Mouse (Mus musculus) limb, embryonic 14.5 days (tissue): Measurements from ENCODE around the gene Xylt1. TPM values are rescaled to one million over a fixed set of nuclear protein-coding genes. Genes with fewer than 3 reads are reported as not detected.

Experiments used
- ATAC-seq: fragments of 200-750 bp; cut with Nextera tagmentation; 2 replicates; pipeline ENCODE4 v1.8.0; 2017; ENCODE audit warnings: low read depth, moderate number of reproducible peaks, moderate TSS enrichment; ENCODE audit not compliant: low FRiP score
- DNase-seq: peaks from one replicate; pipeline ENCODE4 v3.0.0-alpha.2; 2015; ENCODE audit warnings: low spot score
- H3K27ac ChIP-seq: fragments of 300-500 bp; sonication (generic); replicated peaks from 2 replicates; pipeline ENCODE4 v1.5.1; 2014; ENCODE audit warnings: low read depth, mild to moderate bottlenecking, low read length, moderate library complexity, mixed read lengths
- H3K27me3 ChIP-seq: fragments of 300-500 bp; sonication (generic); 2 replicates; pipeline ENCODE4 v1.6.1; 2014; ENCODE audit warnings: low read length, mixed read lengths; ENCODE audit not compliant: control insufficient read depth, insufficient read depth
- H3K36me3 ChIP-seq: fragments of 300-500 bp; sonication (generic); 2 replicates; pipeline ENCODE4 v1.6.1; 2014; ENCODE audit warnings: mild to moderate bottlenecking, low read length, moderate library complexity, mixed read lengths; ENCODE audit not compliant: control insufficient read depth, insufficient read depth
- H3K4me1 ChIP-seq: fragments of 300-500 bp; sonication (generic); 2 replicates; pipeline ENCODE4 v1.6.1; 2014; ENCODE audit warnings: antibody characterized with exemption, low read length, mixed read lengths; ENCODE audit not compliant: control insufficient read depth, insufficient read depth
- H3K4me2 ChIP-seq: fragments of 300-500 bp; sonication (generic); replicated peaks from 2 replicates; pipeline ENCODE4 v1.6.1; 2014; ENCODE audit warnings: low read depth, mild to moderate bottlenecking, low read length, moderate library complexity; ENCODE audit not compliant: severe bottlenecking
- H3K4me3 ChIP-seq: fragments of 300-500 bp; sonication (generic); replicated peaks from 2 replicates; pipeline ENCODE4 v1.5.1; 2014; ENCODE audit warnings: low read length
- H3K9ac ChIP-seq: fragments of 300-500 bp; sonication (generic); 2 replicates; pipeline ENCODE4 v1.6.1; 2014; ENCODE audit warnings: mild to moderate bottlenecking, low read depth, low read length, moderate library complexity; ENCODE audit not compliant: severe bottlenecking
- H3K9me3 ChIP-seq: fragments of 300-500 bp; sonication (generic); 2 replicates; pipeline ENCODE4 v1.6.1; 2016; ENCODE audit warnings: low read length; ENCODE audit not compliant: control insufficient read depth
- POLR2A ChIP-seq: fragments of 200-500 bp; IDR thresholded peaks from 2 replicates; pipeline ENCODE4 v1.8.0; 2012; ENCODE audit warnings: inconsistent platforms, mild to moderate bottlenecking, moderate library complexity, borderline replicate concordance; ENCODE audit not compliant: insufficient read depth, insufficient read length; ENCODE audit errors: extremely low read depth
- WGBS: fragments of 180-500 bp; shearing (Covaris S2); extraction: QIAGEN DNeasy Blood & Tissue Kit; methylation state at CpG from one replicate; pipeline ENCODE4 v1.1.7; 2014; 5-methylcytosine and 5-hydroxymethylcytosine counted together
- polyA plus RNA-seq, 2 experiments: library from polyadenylated mRNA; depleted of rRNA in 1 of 2; stranded (reverse) in 1 of 2; unstranded in 1 of 2; fragments of >200 nt; fragmentation: Nextera tagmentation in 1 of 2; extraction: Ambion mirVana in 1 of 2; gene quantifications; 2 replicates each; pipeline versions ENCODE4 v1.2.1 to v1.2.3; 2012 to 2014

Xylt1 gene
- polyA plus RNA-seq, 2 experiments, result 4.2 to 9.9 TPM

DNA sequence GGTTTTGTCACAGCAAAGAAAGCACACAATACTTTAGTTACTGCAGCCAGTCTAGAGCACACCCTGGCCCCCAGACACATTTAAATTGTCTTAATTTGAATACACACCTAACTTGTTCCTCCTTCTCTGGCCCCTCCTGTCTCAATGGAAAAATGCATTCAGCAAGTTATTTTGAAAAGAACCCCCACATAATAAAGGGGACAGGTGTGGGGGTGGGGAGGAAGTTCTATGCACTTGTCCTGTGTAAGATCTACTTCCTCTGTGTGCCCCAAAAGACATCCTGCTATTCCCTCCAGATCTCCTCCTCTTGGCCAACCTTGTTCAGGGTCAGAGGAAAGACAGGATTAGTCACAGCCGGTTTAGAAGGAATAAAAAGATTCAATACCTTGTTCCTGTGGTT, 135.0 kb downstream of the Xylt1 start:
- no peak overlapping the region for H3K4me3 ChIP-seq
- H3K4me1 ChIP-seq, result no peaks in the 10 kb centered on the region
- ATAC-seq (no peak), DNase-seq (no peak)
- no peak for TF ChIP-seq POLR2A
- no peaks in the 10 kb centered on the region for H3K9me3 ChIP-seq
- no peaks in the 10 kb centered on the region for H3K36me3 ChIP-seq
- WGBS, result 70% methylated on average over 1 of the region's 1 CpGs
- no peak overlapping the region for H3K27ac ChIP-seq
- no peak overlapping the region for H3K9ac ChIP-seq
- H3K27me3 ChIP-seq, result no peaks in the 10 kb centered on the region
- no peak overlapping the region for H3K4me2 ChIP-seq

DNA sequence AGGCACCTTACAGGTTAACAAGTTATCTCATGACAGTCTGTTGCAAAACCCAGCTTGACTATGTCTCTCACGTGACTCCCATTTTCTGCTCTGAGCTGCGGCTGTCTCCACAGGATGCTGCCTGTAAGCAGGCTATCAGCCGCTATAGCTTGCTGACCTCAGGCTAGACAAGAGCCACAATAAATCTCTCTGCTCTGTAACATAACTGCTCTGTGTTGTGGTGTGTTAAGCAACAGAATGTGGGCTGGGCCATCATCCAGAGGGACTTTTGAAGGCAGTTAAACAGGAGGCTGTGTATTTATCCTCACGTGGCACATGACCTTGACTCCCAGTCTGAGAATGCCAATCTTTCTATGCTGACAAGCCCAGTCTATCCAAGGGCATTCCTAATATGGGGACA, 136.1 kb downstream of the Xylt1 start:
- DNase-seq (no peak), ATAC-seq (no peak)
- H3K4me2 ChIP-seq, result no peak overlapping the region
- no peaks in the 10 kb centered on the region for H3K27me3 ChIP-seq
- no peak for TF ChIP-seq POLR2A
- 43% methylated on average over 4 of the region's 4 CpGs for whole genome bisulfite sequencing
- H3K9ac ChIP-seq, result no peak overlapping the region
- H3K36me3 ChIP-seq, result no peaks in the 10 kb centered on the region
- H3K4me3 ChIP-seq, result no peak overlapping the region
- no peak overlapping the region for H3K27ac ChIP-seq
- no peaks in the 10 kb centered on the region for H3K4me1 ChIP-seq
- H3K9me3 ChIP-seq, result no peaks in the 10 kb centered on the region

DNA sequence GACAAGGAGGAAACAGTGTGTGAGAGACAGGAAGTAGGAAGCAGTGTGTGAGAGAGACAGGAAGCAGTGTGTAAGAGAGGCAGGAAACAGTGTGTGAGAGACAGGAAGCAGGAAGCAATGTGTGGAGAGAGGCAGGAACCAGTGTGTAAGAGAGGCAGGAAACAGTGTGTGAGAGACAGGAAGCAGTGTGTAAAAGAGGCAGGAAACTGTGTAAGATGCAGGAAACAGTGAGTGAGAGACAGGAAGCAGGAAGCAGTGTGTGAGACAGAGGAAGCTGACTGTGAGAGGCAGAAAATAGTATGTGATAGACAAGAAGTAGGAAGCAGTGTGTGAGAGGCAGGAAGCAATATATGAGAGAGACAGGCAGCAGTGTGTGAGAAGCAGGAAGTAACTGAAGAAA, 140.6 kb downstream of the Xylt1 start:
- no peak overlapping the region for H3K9ac ChIP-seq
- ATAC-seq (no peak), DNase-seq (no peak)
- H3K4me2 ChIP-seq, result no peak overlapping the region
- H3K9me3 ChIP-seq, result no peaks in the 10 kb centered on the region
- no peak overlapping the region for H3K27ac ChIP-seq
- no peak for TF ChIP-seq POLR2A
- no peak overlapping the region for H3K4me3 ChIP-seq
- H3K4me1 ChIP-seq, result no peaks in the 10 kb centered on the region
- no peaks in the 10 kb centered on the region for H3K36me3 ChIP-seq
- H3K27me3 ChIP-seq, result no peaks in the 10 kb centered on the region

DNA sequence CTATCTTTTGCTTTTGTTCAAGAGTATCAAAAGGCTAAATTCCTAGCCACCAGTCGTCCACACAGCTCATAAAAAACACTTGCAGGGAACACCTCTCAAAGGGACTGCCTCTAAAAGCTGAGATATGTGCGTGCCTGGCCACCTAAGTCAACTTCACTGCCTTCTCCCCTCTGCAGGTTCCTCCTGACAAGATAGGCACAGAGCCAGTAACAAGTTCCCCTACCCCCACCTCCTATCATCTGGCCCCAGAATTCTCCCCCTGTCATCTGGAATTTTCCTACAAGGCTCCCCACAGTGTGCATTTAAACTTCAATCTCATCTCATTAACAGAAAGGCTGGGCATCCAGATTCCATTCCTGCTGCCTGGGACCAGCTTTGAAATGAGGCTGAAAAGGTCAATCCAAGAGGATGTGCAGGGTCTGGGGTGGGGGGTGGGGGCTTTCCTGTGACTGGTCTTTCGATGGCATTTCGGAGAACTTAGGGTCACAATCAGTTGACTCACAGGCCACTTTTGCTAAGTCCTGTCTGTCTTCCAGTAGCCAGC, 141.4 kb downstream of the Xylt1 start:
- WGBS, result 34% methylated on average over 4 of the region's 4 CpGs
- no peak for TF ChIP-seq POLR2A
- no peak overlapping the region for H3K4me2 ChIP-seq
- no peaks in the 10 kb centered on the region for H3K9me3 ChIP-seq
- no peak for ATAC-seq
- H3K4me1 ChIP-seq, result no peaks in the 10 kb centered on the region
- H3K27me3 ChIP-seq, result no peaks in the 10 kb centered on the region
- no peaks in the 10 kb centered on the region for H3K36me3 ChIP-seq
- H3K9ac ChIP-seq, result no peak overlapping the region
- no peak for DNase-seq
- H3K27ac ChIP-seq, result no peak overlapping the region
- H3K4me3 ChIP-seq, result no peak overlapping the region

DNA sequence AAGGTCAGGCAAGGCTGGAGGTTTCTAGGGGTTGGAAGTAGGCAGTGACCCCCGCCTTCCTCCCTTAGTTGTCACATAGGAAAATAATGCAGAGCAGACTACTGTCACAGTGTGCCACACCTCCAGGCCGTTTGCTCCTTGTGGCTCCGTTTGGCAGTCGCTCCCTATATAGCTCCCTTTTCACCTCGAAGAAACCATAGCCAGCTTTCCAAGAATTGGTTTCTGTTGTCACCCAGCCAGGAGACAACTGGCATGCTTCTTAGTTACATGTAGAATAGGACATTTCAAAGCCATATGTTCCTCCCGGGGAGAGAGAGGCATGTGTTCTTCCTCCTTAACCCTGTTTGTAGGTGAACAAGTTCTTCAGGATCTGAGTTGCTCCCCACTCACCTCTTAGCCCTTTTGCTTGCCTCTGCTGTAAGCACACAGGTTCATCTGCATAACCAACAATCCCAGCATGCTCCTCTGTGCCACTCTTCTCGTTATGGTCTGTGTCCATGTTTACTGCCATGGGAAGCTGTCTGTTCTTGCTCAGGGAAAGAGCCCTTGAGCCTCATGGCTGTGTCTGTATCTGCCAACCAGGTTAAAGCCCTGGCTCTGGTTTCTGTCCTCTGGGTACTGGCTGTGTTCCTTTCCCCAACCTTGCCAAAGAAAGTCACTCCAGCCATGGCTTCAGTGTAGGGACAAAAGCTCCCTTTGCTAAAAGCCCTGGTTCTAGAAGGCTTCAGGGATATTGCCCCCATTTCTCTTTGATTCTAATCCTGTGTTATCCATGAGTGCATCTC, 143.8 kb downstream of the Xylt1 start:
- Histone ChIP-seq H3K27me3 (no peaks in the 10 kb centered on the region), H3K4me1 (no peaks in the 10 kb centered on the region), H3K4me2 (no peak overlapping the region), H3K36me3 (no peaks in the 10 kb centered on the region), H3K4me3 (no peak overlapping the region), H3K9me3 (no peaks in the 10 kb centered on the region), H3K27ac (no peak overlapping the region), H3K9ac (no peak overlapping the region)
- DNase-seq (no peak), ATAC-seq (no peak)
- 29% methylated on average over 7 of the region's 7 CpGs for WGBS
- TF ChIP-seq POLR2A, result no peak
